Mouse (Mus musculus) layer of hippocampus, adult 8-10 months (tissue): Measurements from ENCODE around the gene Gatad2a. TPM values are rescaled to one million over a fixed set of nuclear protein-coding genes. Genes with fewer than 3 reads are reported as not detected.

ENCODE experiments used
- DNase-seq, 2 experiments: peaks; one replicate each; pipeline ENCODE4 v3.0.0; 2022; ENCODE audit warnings: low spot score in 2 of 2
- total RNA-seq, 4 experiments: library from RNA; stranded (reverse); gene quantifications; 2 replicates each; pipeline ENCODE4 v1.2.4; 2022

Gene Gatad2a
- total RNA-seq, 4 experiments from 2014 or later, result 27.9 to 37.6 (median 33.3) TPM

GRCm38 (mm10) chr8:69876967-69877366 is 119.2 kb downstream of the Gatad2a start:
- no peak for DNase-seq

GRCm38 (mm10) chr8:69876097-69876496 is 120.1 kb downstream of the Gatad2a start:
- DNase-seq, result no peak

GRCm38 (mm10) chr8:69874654-69875053 is 121.5 kb downstream of the Gatad2a start:
- no peak for DNase-seq

- peak in 1 of 2 experiments; percentile 78 for DNase-seq
Observed at GRCm38 (mm10) chr8:69874155-69874554, 122.0 kb downstream of the Gatad2a start.

GRCm38 (mm10) chr8:69870907-69871306 is 125.3 kb downstream of the Gatad2a start:
- no peak for DNase-seq

GRCm38 (mm10) chr8:69870003-69870765 is 126.0 kb downstream of the Gatad2a start:
- DNase-seq, result no peak

GRCm38 (mm10) chr8:69867696-69868326 is 128.4 kb downstream of the Gatad2a start:
- DNase-seq, result no peak

- DNase-seq, result no peak
Observed at GRCm38 (mm10) chr8:69864180-69864579, 132.0 kb downstream of the Gatad2a start.

- DNase-seq, result no peak
Observed at GRCm38 (mm10) chr8:69863387-69864020, 132.7 kb downstream of the Gatad2a start.

- no peak for DNase-seq
Observed at GRCm38 (mm10) chr8:69861251-69861650, 134.9 kb downstream of the Gatad2a start.

- DNase-seq, result no peak
Observed at GRCm38 (mm10) chr8:69860807-69861206, 135.4 kb downstream of the Gatad2a start.

Other genes with a start within 250 kb of the Gatad2a start
- 1 to 10 TPM; 2.9 to 5.2 (median 3.6) TPM for gene Zfp963, start 246.4 kb downstream of the Gatad2a start, total RNA-seq
- gene Gm20422, start 221.5 kb downstream of the Gatad2a start, total RNA-seq, result 1 to 10 TPM; 1.7 to 2.9 (median 2.1) TPM
- 10 to 100 TPM; 37.5 to 40.3 (median 38.9) TPM for gene Atp13a1, start 205.2 kb downstream of the Gatad2a start, total RNA-seq
- gene Zfp866, start 205.2 kb downstream of the Gatad2a start, total RNA-seq, result 10 to 100 TPM; 26.2 to 36.6 (median 31.0) TPM
- 10 to 100 TPM; 15.1 to 28.6 (median 18.1) TPM for gene Gmip, start 187.7 kb downstream of the Gatad2a start, total RNA-seq
- under 1 TPM; 0.49 to 0.69 (median 0.66) TPM for gene Lpar2, start 174.0 kb downstream of the Gatad2a start, total RNA-seq
- gene Pbx4, start 163.9 kb downstream of the Gatad2a start, total RNA-seq, result 10 to 100 TPM; 15.7 to 22.4 (median 20.7) TPM
- gene Cilp2, start 108.7 kb downstream of the Gatad2a start, total RNA-seq, result under 1 TPM; 0.57 to 0.62 (median 0.59) TPM
- gene Tssk6, start 94.2 kb downstream of the Gatad2a start, total RNA-seq, result under 1 TPM in 2 of 4 experiments, not detected in 2; 0.41 to 0.47 TPM
- gene Ndufa13, start 93.8 kb downstream of the Gatad2a start, total RNA-seq, result 100 to 1,000 TPM in 3 of 4 experiments, 10 to 100 TPM in 1; 95.2 to 148 (median 127) TPM
- gene Yjefn3, start 93.7 kb downstream of the Gatad2a start, total RNA-seq, result 10 to 100 TPM; 19.1 to 43.7 (median 32.3) TPM
- 10 to 100 TPM; 62.7 to 76.5 (median 72.8) TPM for gene Mau2, start 46.4 kb upstream of the Gatad2a start, total RNA-seq
- 10 to 100 TPM; 55.2 to 60.3 (median 57.2) TPM for gene Sugp1, start 46.4 kb upstream of the Gatad2a start, total RNA-seq
- gene Tm6sf2, start 76.5 kb upstream of the Gatad2a start, total RNA-seq, result 10 to 100 TPM in 1 of 4 experiments, 1 to 10 TPM in 3; 2.6 to 11.3 (median 4.6) TPM
- 100 to 1,000 TPM in 2 of 4 experiments, 10 to 100 TPM in 2; 96.7 to 109 (median 100) TPM for gene Hapln4, start 87.1 kb upstream of the Gatad2a start, total RNA-seq
- 100 to 1,000 TPM; 121 to 134 (median 129) TPM for gene Ncan, start 124.5 kb upstream of the Gatad2a start, total RNA-seq
- 10 to 100 TPM; 28.3 to 38.4 (median 31.2) TPM for gene Nr2c2ap, start 134.9 kb upstream of the Gatad2a start, total RNA-seq
- 10 to 100 TPM; 13.6 to 18.9 (median 14.7) TPM for gene Rfxank, start 142.8 kb upstream of the Gatad2a start, total RNA-seq
- 10 to 100 TPM; 41.6 to 46.4 (median 43.8) TPM for gene Borcs8, start 143.1 kb upstream of the Gatad2a start, total RNA-seq
- gene Mef2b, start 143.3 kb upstream of the Gatad2a start, total RNA-seq, result under 1 TPM in 2 of 4 experiments, not detected in 2; 0.82 to 0.96 TPM
- 10 to 100 TPM; 48.9 to 58.8 (median 53.3) TPM for gene Tmem161a, start 176.0 kb upstream of the Gatad2a start, total RNA-seq
- gene Slc25a42, start 215.9 kb upstream of the Gatad2a start, total RNA-seq, result 10 to 100 TPM; 32.9 to 55.2 (median 45.8) TPM
- 100 to 1,000 TPM; 113 to 141 (median 123) TPM for gene Sugp2, start 237.8 kb upstream of the Gatad2a start, total RNA-seq
- gene Armc6, start 238.1 kb upstream of the Gatad2a start, total RNA-seq, result 10 to 100 TPM; 38.0 to 49.2 (median 40.1) TPM